Mouse (Mus musculus) urinary bladder, postnatal 25 days (tissue): ENCODE data around the gene Tmem182.

Experiments used
- DNase-seq: peaks from one replicate; pipeline ENCODE4 v3.0.0; 2022; ENCODE audit warnings: low spot score

Tmem182 gene

DNA sequence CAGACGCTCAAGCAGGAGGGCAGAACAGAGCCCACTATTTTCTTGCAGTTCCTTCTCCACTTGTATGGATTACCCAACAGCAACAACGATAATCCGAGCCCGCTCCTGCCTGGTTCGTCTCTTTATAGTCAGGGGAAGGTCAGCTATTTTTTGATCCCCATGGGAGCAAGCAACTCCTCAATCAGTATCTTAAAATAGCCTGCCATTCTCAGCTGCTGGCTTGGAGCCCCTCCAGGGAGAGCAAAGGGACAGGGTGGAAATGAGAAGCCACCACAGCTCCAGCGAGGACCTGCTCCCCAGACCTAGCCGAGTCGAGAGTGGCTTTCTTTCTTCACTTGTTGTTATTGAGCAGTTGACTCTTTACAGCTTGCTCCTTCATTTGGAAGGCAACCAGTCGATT is at the start of gene Tmem182:
Tmem182 (plus strand) TSS at position 251 of the 400 bp plus-strand sequence.
- DNase-seq: no peak

DNA sequence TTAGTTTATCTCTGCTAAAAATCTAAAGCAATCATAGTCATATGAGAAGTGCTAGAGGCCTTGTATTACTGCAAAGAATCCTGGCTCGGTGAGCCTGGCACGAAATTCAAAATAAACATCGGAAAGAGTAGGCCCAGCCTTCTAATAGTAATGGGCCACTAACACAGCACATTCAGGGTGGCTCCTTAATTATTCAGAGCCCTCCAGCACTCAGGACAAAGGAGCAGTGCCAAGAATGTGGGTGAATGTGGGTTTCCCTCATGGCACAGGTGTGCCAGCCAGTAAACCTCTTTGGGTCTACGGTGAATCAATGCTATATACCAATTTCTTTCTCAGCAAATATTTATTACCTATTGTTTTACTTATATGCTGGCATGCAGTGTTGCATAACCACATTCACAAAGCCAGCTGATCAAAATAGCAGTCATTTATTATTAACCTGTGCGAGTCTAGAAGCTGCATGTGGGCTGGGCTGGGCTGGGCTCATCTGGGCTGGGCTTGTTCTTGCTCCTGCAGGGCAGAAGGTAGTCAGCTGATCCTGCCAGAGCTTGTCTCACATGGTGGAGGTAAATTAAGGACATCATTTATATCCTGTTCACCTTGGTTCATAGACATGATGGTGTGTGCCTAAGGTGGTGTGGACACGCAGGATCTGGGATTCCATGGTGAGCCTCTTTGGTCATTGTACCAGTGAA is 45.5 kb upstream of the Tmem182 start:
- no peak for DNase-seq

DNA sequence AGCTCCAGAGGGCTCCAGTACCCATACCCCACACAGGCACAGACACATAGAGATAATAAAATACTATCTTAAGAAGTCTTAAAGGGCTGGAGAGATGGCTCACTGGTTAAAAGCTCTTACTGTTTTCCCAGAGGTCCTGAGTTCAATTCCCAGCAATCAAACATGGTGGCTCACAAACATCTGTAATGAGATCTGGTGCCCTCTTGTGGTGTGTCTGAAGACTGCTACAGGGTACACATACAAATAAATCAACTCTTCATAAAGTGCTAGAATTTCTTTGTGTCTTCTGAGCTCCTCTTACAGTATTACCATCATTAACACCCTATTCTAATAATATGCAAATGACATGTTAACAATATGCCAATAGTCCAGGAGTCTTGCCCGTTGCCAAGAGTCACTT is 41.4 kb upstream of the Tmem182 start:
- DNase-seq: no peak

DNA sequence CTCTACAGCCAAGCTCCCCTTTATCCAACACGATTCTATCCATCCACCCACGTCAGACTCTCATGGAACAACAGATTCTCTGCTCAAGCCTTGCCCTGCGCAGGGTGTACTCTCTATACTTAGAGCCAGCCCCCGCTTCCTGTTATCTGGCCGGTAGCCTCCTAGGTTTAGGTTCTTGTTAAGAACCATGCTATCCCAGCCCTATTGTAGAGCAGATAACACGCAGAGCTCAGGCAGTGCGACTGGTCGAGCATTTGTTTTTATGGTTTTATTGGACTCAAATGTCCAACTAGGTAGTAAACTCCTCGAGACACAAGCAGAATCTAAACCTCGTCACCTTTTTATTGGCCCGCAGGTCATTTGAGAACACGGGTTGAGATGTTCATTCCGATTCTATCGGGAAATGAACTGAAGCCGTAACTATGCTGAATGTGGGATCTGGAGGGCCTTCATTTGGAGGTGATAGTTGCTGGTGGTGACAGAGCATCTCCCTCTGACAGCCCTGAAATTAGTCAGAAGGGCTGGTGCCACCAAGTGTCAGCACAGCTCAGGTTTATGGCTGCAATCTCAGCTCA is 40.6 kb upstream of the Tmem182 start:
- no peak for DNase-seq

DNA sequence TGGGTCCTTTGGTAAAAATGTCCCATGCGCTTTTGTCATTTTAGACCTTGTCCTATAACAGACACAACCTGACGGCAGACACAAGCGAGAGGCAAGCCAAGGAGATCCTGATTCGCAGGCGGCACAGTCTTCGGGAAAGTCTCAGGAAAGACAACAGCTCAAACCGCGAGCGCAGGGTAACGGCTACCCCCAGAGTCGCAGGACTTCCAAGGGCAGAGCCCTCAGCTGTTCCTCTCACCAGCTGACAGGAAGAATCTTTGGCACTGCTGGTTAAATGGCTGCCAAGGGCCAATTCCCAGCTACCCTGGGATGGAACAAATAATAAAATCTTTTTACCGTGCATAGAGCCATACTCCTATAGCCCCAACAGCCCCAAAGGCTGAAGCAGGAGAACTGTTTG is 39.9 kb upstream of the Tmem182 start:
- DNase-seq: no peak

GRCm38 (mm10) chr1:40767588-40767987 is 37.8 kb upstream of the Tmem182 start:
- no peak for DNase-seq

GRCm38 (mm10) chr1:40768606-40769005 is 36.8 kb upstream of the Tmem182 start:
- DNase-seq: peak; percentile 24

DNA sequence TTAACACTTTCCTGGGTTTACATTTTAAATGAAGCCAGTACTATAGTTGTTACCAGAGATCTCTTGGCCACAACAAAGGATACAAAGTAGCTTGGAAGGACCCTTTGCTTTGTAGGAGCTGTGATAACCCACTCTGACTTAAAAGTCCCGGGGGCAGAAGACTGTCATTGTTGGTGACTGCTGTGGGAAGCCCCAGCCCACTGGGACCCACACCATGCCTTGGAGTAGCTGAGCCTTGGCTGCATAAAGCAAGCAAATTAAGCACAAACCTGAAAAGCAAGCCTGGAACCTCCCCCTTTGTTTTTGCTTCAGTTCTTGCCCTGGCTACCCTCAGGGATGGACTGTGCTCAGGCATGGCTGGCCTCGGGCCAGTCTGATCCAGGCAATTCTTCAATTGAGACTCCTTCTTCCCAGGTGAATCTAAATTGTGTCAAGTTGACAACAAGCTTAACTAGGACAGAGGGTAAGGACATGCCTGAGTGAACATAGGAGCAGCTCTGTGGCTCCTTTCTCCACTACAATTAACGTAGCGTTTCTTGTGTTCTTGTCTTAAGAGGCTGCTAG is 36.0 kb upstream of the Tmem182 start:
- no peak for DNase-seq

DNA sequence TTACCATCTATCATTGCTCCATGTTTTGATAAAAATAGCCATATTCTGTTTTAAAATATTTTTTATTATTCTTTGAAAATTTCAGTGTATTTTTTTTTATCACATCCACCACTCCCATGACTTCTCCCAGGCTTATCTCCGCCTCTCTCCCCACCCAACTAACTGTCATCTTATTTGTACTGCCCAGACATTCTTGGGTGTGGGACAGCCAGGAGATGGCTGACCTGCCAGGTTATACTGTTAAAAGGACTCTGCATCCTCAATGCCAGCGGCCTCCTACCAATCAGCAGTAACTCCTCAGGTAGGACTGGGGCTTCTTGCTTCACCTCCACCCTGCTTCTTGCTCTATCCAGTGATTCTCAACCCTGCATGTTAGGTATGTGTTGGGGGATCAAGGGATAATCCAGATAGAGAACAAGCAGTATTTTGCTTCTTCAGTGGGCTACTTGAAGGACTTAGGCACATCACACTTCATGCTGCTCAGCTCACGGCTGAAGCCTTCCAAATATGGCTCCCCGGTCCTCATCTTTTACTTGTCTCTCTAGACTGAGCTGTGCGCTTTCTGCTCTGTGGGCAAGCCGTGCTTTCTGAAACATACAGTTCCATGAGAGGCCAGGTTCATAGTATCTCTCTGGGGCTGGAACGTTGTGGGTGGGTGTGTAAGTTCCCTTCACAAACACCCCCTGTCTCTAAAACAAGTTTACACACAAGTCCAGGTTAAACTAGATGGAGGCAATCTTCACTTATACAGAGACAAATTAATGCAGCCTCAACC is 34.0 kb upstream of the Tmem182 start:
- DNase-seq: no peak

DNA sequence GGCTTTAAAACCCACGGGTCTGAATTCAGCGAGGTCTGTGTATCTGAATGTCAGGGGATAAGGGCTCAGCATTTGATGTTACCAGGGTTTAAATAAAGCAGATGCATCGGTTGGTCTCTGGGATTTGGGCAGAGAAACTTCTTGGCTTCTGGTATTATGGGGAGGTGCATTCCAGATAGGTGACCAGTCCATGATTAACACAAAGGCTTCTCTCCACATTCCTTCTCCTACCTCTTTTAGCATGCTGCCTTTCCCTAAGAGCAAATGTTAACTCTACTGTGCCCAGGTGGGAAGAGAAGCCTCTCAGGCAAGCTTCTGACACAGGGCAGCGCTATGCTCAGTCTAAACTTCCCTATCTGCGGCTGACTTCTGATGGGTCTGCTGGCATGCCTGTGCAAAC is 32.2 kb upstream of the Tmem182 start:
- no peak for DNase-seq

- DNase-seq: no peak
Measured at GRCm38 (mm10) chr1:40774040-40774439, 31.4 kb upstream of the Tmem182 start.

DNA sequence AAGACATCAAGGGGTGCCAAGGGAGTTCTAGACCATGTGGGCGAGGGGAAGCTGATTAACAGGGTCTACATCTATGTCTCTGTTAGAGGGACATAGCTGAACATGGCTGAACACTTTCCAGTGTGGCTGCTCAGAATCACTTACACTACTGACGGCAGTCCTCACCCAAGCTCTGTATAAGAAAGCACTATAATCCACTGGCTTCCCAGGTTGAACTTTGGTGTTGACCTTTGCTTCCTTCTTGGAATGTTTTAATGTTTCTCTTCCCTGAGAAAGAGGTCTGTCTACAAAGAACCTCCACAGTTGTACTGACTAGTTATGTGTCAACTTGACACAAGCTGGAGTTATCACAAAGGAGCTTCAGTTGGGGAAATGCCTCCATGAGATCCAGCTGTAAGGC is 29.3 kb upstream of the Tmem182 start:
- no peak for DNase-seq

- DNase-seq: no peak
Measured at GRCm38 (mm10) chr1:40776763-40777162, 28.6 kb upstream of the Tmem182 start.

GRCm38 (mm10) chr1:40783450-40783849 is 22.0 kb upstream of the Tmem182 start:
- no peak for DNase-seq

DNA sequence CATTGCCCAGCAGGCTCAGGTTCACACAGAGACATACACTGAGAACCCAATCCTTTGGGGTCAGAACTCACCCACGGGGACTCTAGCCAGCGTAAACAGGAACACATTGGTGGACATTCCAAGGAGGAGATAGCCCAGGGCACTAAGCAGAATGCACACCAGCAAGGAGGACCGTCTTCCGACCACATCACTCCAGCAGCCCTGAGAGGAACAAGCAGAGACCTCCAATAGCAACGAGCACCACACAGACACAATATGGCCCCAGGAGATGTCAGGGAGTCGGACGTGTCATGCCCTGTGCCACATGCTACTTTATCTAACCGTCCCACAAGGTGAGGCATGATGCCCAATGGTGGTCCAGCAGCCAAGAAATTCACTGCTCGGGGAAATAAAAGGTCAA is 21.1 kb upstream of the Tmem182 start:
- no peak for DNase-seq

DNA sequence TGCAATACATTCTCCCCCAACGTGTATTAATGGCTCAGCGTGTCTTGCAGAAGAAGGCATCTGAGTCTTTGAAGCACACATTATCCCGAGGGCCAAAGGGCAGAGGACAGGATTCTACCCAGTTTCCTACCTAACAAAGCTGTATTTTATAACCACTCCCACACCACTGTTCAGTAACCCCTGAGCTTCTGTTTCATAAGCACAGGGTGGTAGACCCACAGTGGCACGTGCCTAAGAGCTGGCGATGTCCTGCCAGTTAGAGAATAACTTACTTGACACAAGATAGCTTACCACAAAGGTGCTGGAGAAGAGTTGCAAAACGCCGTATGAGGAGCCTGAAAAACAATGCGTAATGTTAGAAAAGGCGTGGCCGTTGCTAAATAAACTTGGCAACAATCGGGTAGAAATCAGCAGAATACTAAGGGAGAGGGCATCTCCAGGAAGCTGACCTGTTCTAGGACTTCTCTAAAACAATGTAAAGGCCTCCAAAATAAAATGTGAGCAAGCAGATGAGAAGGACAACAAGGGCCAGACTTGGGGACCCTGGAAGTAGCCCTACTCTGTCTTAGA is 19.4 kb upstream of the Tmem182 start:
- DNase-seq: no peak

GRCm38 (mm10) chr1:40788956-40789355 is 16.4 kb upstream of the Tmem182 start:
- no peak for DNase-seq

- DNase-seq: no peak
Measured at GRCm38 (mm10) chr1:40789666-40790233, 15.7 kb upstream of the Tmem182 start.

DNA sequence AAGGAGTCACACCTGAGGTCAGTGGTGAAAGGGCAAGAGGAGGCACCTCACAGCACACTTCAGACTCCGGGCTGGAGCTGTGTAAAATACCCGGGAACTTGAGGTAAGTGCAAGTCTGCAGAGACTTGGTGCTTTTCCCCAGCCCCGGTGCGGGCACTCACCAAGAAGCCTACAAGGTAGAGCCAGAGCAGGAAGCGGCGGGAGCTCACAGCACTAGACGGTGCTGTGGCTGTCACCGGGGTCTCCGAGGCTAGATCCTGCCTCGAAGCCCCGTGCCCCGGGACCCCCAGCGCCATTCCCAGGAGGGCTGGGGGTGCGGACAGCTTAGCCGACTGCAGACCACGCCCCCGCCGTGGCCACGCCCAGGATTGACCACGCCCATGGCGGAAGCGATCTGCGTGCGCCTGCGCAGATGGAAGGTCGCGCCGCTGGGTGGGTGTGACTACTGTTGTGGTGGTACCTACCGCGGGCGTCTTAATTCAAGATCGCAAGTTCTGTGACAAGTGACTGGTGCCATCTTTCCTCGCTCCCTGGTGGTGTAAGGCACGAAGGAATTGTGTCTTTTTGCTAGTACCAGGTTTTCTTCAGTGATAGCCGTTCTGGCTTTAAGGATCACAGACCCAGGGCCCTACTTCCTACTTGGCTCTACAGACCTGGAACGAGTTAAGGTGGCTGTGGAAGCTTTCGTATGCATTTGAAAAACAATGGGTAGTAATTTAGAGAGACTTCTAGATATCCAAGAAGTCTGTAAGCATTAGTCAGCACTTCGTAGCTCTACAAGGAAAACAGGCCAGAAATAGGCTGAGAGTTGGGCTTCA is 14.9 kb upstream of the Tmem182 start, which contains the start of gene Mfsd9:
Mfsd9 (minus strand) TSS at position 364 of the 818 bp plus-strand sequence.
- DNase-seq: peak; percentile 95

- no peak for DNase-seq
Measured at GRCm38 (mm10) chr1:40795508-40795907, 9.9 kb upstream of the Tmem182 start.

DNA sequence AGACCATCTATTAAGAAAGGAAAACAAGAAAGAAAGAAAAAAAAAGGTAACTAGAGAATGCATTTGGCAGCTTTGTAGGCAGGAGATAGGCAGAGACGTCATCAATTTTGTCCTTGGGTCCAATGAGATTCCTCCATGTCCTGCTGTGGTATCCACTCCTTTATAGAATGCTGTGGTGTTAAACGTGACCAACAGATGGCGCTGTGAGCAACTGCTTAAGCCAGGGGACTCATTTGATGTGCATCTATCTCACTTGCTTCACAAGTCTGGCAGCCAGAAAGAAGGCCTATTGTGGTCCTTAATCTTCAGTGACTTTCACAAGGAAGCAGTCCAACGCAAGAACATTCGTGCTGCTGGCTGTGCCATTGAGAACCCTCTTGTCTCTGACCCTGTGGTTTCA is 8.1 kb upstream of the Tmem182 start:
- peak; percentile 30 for DNase-seq
